Mouse (Mus musculus): Measurements from ENCODE around the gene Zfp938. TPM values are rescaled to one million over a fixed set of nuclear protein-coding genes. Genes with fewer than 3 reads are reported as not detected.

Gene Zfp938
- total and polyA plus RNA-seq, 3 experiments: 5.6 to 18.6 (median 8.3) TPM

GRCm38 (mm10) chr10:82178257-82179064 lies 62.6 kb downstream of the Zfp938 start (continued):
- TF ChIP-seq TBP (conservative IDR thresholded peaks at IDR 0.05; ENCODE audit: low read depth, low read length) (peak; percentile 63; the same call in 1 of the 2 replicates), JUND (conservative IDR thresholded peaks at IDR 0.05; ENCODE audit: low read depth, low read length) (peak; percentile 84), MXI1 (IDR thresholded peaks at IDR 0.05; ENCODE audit: low read depth, low read length) (peak; percentile 76), MAZ (IDR thresholded peaks at IDR 0.05; ENCODE audit: low read depth, low read length) (no peak), ZNF384 (IDR thresholded peaks at IDR 0.05; ENCODE audit: low read depth, low read length) (no peak), ZC3H11A (IDR thresholded peaks at IDR 0.05; ENCODE audit: low read depth, low read length) (no peak), UBTF (IDR thresholded peaks at IDR 0.05; ENCODE audit: low read depth, low read length) (no peak), NELFE (IDR thresholded peaks at IDR 0.05; ENCODE audit: low read depth, low read length) (peak; percentile 75)

Other genes starting within 250 kb of the Zfp938 start
- gene Zfp873, start 193.2 kb downstream of the Zfp938 start, total RNA-seq (2012; rRNA removed): 4.3 and 5.2 TPM in 2 replicates
- 8.1 and 8.8 TPM in 2 replicates for gene Zfp873, start 193.2 kb downstream of the Zfp938 start, total RNA-seq (2014; rRNA removed)
- gene Zfp873, start 193.2 kb downstream of the Zfp938 start, polyA plus RNA-seq (2012; ENCODE audit: insufficient read length, low read depth): 2.9 and 3.3 TPM in 2 replicates
- gene BC024063, start 157.9 kb downstream of the Zfp938 start, total RNA-seq (2012; rRNA removed): 2.8 and 4.1 TPM in 2 replicates
- gene BC024063, start 157.9 kb downstream of the Zfp938 start, total RNA-seq (2014; rRNA removed): 9.0 and 9.6 TPM in 2 replicates
- gene BC024063, start 157.9 kb downstream of the Zfp938 start, polyA plus RNA-seq (2012; ENCODE audit: insufficient read length, low read depth): 2.6 and 3.3 TPM in 2 replicates
- 2.6 and 2.8 TPM in 2 replicates for gene AU041133, start 113.3 kb downstream of the Zfp938 start, total RNA-seq (2012; rRNA removed)
- 4.7 and 5.0 TPM in 2 replicates for gene AU041133, start 113.3 kb downstream of the Zfp938 start, total RNA-seq (2014; rRNA removed)
- gene AU041133, start 113.3 kb downstream of the Zfp938 start, polyA plus RNA-seq (2012; ENCODE audit: insufficient read length, low read depth): 1.3 and 1.7 TPM in 2 replicates
- under 0.01 TPM in 1 of 2 replicates, not detected in the other for gene 4932415D10Rik, start 75.3 kb upstream of the Zfp938 start, total RNA-seq (2012; rRNA removed)
- gene 4932415D10Rik, start 75.3 kb upstream of the Zfp938 start, total RNA-seq (2014; rRNA removed): 0.03 TPM in 1 of 2 replicates, not detected in the other
- 0.08 TPM in 1 of 2 replicates, not detected in the other for gene 4932415D10Rik, start 75.3 kb upstream of the Zfp938 start, polyA plus RNA-seq (2012; ENCODE audit: insufficient read length, low read depth)
- gene Gm4924, start 113.0 kb upstream of the Zfp938 start, total RNA-seq (2012; rRNA removed): 7.6 and 9.2 TPM in 2 replicates
- 10.8 and 15.3 TPM in 2 replicates for gene Gm4924, start 113.0 kb upstream of the Zfp938 start, total RNA-seq (2014; rRNA removed)
- 4.9 and 5.7 TPM in 2 replicates for gene Gm4924, start 113.0 kb upstream of the Zfp938 start, polyA plus RNA-seq (2012; ENCODE audit: insufficient read length, low read depth)

Measured in CH12.LX (cell line).